In the genomic region with DNA sequence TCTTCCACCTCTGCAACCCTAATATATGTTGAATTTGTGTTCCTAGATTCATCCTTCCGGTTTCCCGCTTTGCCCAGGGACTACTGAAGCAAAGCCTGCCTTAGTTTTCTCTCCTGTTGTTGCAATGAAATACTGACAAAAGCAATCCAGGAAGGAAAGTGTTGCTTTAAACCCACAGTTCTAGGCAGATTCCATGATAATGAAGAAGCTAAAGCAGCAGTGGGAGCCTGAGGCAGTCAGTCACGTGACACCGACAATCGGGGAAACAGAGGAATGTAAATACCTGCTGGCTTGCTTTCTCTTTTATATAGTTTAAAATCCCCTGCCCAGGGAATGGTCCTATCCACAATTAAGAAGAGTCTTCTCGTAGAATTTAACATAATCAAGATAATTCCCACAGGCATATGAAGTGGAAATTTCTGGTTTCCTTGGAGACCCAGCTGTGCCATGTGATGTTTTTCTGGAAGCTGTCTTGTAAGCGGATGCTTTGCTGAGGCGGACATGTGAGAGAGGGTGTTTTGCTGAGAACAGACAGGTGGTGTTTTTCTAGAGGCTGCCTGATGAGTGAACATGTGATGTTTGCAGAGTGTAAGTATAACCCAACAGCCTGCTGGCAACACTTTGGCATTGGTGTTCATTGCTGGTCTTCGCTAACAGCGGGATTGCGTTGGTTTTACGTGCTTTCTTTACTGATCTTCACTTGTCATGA, we compare ENCODE assay signal across 8 mouse cellular contexts.
DNase-seq lines count a peak whose midpoint lies in the region; ATAC-seq and TF ChIP-seq lines count a peak whose summit lies in the region.

No protein-coding gene starts in this region.

- TF ChIP-seq CTCF in forebrain, postnatal 0 days (IDR thresholded peaks at IDR 0.05; ENCODE audit: low read depth): no peak

- peak; percentile 93 for ATAC-seq in forebrain, postnatal 0 days
- peak; percentile 27; the same call in 1 of the 2 replicates for ATAC-seq in midbrain, embryonic 14.5 days (ENCODE audit: low FRiP score, low TSS enrichment)
- no peak for ATAC-seq in CD4-positive, CD25-positive, alpha-beta regulatory T cell, adult 4 months

- H3K4me2 ChIP-seq in forebrain, postnatal 0 days (ENCODE audit: low read depth): peak overlapping the region; percentile 29
- peak overlapping the region; percentile 35 for H3K4me2 ChIP-seq in midbrain, embryonic 14.5 days (ENCODE audit: low read length)

- H3K27ac ChIP-seq in forebrain, postnatal 0 days (ENCODE audit: low read depth, low read length): peak overlapping the region; percentile 68
- H3K27ac ChIP-seq in midbrain, embryonic 14.5 days (replicated peaks; ENCODE audit: low read depth, low read length): no peak overlapping the region; the same call in 1 of the 2 replicates

- intact Hi-C loops in left cerebral cortex, postnatal 4 days (cut with DNase I): no loop called here

- WGBS in forebrain, postnatal 0 days: 43% methylated on average over 12 of the region's 12 CpGs
- WGBS in midbrain, embryonic 14.5 days: 58% methylated on average over 12 of the region's 12 CpGs

- DNase-seq in left cerebral cortex, adult 11 months (ENCODE audit: low spot score): peak; percentile 15
- DNase-seq in left cerebral cortex, postnatal 4 days: no peak
- DNase-seq in forebrain, postnatal 0 days: peak; percentile 73
- peak; percentile 55 to 62 for DNase-seq in layer of hippocampus, adult 8-10 months (ENCODE audit: low spot score in 2 of 2)
- DNase-seq in midbrain, embryonic 14.5 days: peak; percentile 49
- no peak for DNase-seq in urinary bladder, postnatal 10 days (ENCODE audit: low spot score)
- no peak for DNase-seq in adrenal gland, adult 2 months

- no peaks in the 10 kb centered on the region for H3K4me1 ChIP-seq in forebrain, postnatal 0 days (ENCODE audit: insufficient read depth)
- no peaks in the 10 kb centered on the region for H3K4me1 ChIP-seq in midbrain, embryonic 14.5 days (ENCODE audit: control insufficient read depth, insufficient read depth, low read length)

- H3K9me3 ChIP-seq in forebrain, postnatal 0 days (ENCODE audit: low read length): no peaks in the 10 kb centered on the region
- no peaks in the 10 kb centered on the region for H3K9me3 ChIP-seq in midbrain, embryonic 14.5 days (ENCODE audit: control insufficient read depth, low read length)

- 0 out of 2 replicates have a peak overlapping the region, but pooled peaks have one; percentile 2 for H3K4me3 ChIP-seq in forebrain, postnatal 0 days (ENCODE audit: low read depth, low read length)
- 0 out of 2 replicates have a peak overlapping the region, but pooled peaks have one; percentile 8 for H3K4me3 ChIP-seq in midbrain, embryonic 14.5 days (replicated peaks; ENCODE audit: low read depth, low read length)

- H3K9ac ChIP-seq in forebrain, postnatal 0 days: no peak overlapping the region
- no peak overlapping the region for H3K9ac ChIP-seq in midbrain, embryonic 14.5 days (replicated peaks; ENCODE audit: low read length)

- H3K27me3 ChIP-seq in forebrain, postnatal 0 days (ENCODE audit: insufficient read depth, low read length): no peaks in the 10 kb centered on the region
- H3K27me3 ChIP-seq in midbrain, embryonic 14.5 days (ENCODE audit: control insufficient read depth, insufficient read depth, low read length): no peaks in the 10 kb centered on the region

- no peaks in the 10 kb centered on the region for H3K36me3 ChIP-seq in forebrain, postnatal 0 days (ENCODE audit: insufficient read depth)
- no peaks in the 10 kb centered on the region for H3K36me3 ChIP-seq in midbrain, embryonic 14.5 days (ENCODE audit: control insufficient read depth, insufficient read depth, low read length)

Comparison
In these comparisons a context has a peak if more than half of its experiments do, and no peak if none do; other contexts are left out.
1. DNase-seq: peak in left cerebral cortex, adult 11 months (single experiment), forebrain, postnatal 0 days (single experiment), layer of hippocampus, adult 8-10 months (2 of 2) and midbrain, embryonic 14.5 days (single experiment); none in left cerebral cortex, postnatal 4 days (single experiment), urinary bladder, postnatal 10 days (single experiment) and adrenal gland, adult 2 months (single experiment).